Mouse (Mus musculus) brain, embryonic 14.5 days (tissue): ENCODE data around the gene Adgrd1.

Source experiments
- CTCF ChIP-seq: fragments of 200-500 bp; IDR thresholded peaks from 2 replicates; pipeline ENCODE4 v1.5.1; 2012; ENCODE audit warnings: inconsistent platforms, mild to moderate bottlenecking, moderate library complexity, borderline replicate concordance; ENCODE audit not compliant: insufficient read depth, insufficient read length; ENCODE audit errors: extremely low read depth
- POLR2A ChIP-seq: fragments of 200-500 bp; IDR thresholded peaks from 2 replicates; pipeline ENCODE4 v1.6.1; 2012; ENCODE audit warnings: mild to moderate bottlenecking, inconsistent platforms, borderline replicate concordance; ENCODE audit not compliant: poor library complexity, insufficient read depth, insufficient read length, severe bottlenecking; ENCODE audit errors: extremely low read depth

- TF ChIP-seq POLR2A = no peak
- TF ChIP-seq CTCF = no peak
Measured at GRCm38 (mm10) chr5:129142801-129143200, 46.3 kb downstream of the Adgrd1 start.
